Mouse (Mus musculus) granulocyte monocyte progenitor cell, adult 5-6 weeks (primary cell): ENCODE measurements around the gene Elane. TPM values are rescaled to one million over a fixed set of nuclear protein-coding genes. Genes with fewer than 3 reads are reported as not detected.

Experiments
- ATAC-seq: replicated peaks from 2 replicates; pipeline ENCODE4 v1.8.0; 2016; ENCODE audit warnings: mild to moderate bottlenecking, moderate TSS enrichment, inconsistent platforms; ENCODE audit not compliant: poor library complexity, severe bottlenecking
- total RNA-seq, 2 experiments: library from RNA; stranded (forward) in 1 of 2; stranded (reverse) in 1 of 2; fragments of 200-712, 200-1000 nt in 1 of 2; fragments of >200 nt in 1 of 2; fragmentation: Nextera tagmentation in 1 of 2; gene quantifications; 2 replicates each; pipeline ENCODE4 v1.2.3; 2014 to 2017

The Elane gene
- total RNA-seq, 2 experiments from 2014 or later: 3,772 to 5,751 TPM

DNA sequence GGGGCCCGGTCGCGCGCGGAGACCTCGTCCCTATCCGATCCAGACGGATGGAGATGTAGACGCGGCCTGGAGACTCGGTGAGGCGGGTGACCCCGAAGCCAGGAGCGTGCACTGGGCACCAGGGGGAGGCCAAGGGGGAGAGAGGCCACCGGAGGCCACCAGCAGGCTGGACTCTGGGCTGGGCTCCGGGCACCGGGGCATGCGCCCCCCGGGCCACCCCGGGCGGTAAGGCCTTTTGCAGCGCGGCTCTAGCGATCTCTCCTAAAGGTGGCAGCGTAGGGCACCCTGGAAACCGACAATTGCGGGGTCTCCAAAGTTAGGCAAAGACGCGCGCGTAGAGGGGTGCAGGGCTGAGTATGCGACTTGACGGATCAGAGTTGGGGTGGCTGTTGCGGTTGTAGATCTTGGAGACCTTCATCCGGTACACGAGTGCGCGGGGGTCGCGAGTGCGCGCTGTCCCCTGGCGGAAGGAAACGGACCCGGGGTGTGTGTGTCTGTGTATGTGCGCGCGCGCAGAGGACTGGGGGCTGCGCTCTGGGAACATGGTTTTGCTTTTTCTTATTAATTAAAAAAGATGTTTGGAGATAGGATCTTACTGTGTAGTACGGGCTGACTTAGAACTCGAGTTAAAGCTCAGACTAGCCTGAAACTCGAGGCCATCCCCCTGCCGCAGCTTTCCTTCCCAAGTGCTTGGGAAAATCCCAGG lies 41.4 kb downstream of the Elane start:
- peak; percentile 13 for ATAC-seq

DNA sequence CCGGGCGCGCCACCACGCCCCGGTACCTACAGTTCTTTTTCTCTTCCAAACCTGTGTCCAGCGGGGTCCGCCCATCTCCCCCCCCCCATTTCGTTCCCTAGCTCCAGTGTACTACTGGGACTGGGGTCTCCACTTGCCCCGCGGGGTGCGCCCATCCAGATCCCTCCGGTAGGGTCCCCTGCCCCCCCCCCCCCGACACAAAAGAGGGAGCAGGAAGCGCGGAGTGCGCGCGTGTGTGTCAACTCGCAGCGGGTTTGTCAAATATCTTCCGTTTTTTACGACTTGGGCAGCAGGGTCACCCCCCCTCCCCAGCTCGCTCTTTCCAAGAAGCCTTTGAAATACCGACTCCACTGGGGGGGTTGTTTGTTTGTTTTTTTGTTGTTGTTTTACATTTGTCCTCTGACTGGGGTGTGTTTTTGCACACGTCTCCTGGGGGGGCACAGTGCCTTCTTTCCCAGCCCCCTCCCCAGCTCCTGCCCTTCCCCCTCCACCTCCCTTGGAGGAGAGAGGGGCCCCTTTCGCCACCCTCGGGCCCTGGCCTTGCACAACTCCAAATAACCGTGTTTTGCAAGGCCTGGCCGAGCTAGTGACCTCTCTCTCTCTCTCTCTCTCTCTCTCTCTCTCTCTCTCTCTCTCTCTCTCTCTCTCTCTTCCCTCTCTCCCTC lies 42.1 kb downstream of the Elane start:
- peak; percentile 46 for ATAC-seq

DNA sequence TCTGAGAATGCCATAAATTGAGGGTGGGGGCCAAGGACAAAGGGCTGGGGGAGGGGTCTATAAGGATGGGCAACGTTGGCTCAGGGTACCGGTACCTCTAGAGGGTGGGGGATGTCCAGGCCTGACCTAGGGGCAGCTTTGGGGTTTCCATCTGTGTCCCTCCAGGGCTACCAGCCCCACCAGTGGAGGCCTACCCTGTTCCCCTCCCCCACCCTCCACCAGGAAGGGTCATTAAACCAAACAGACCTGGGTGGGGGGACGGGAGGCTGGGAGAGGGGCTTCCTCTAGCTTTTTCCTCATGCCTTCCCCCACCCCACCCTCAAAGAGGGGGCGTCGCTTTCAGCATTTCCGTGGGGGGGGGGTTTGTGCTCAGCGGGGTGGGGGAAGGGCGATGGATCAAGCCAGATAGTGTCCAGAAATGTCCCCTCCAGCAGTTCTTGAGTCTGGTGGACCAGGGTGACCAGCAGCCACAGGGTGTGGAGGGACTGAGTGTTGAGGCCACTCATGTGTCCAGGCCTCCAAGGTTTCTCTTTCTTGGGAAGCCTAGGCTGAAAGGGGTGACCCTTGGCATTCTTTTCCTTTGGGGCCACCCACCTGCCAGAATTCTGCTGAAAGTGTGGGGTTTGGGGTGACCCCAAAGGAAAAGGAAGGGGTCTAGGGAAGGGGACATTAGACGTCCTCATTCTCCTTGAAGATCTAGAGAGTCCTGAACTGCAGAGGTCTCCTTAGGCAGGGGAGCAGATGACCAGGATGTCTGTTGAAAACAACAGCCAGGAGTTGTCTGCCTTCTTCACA lies 43.1 kb downstream of the Elane start:
- ATAC-seq: no peak

DNA sequence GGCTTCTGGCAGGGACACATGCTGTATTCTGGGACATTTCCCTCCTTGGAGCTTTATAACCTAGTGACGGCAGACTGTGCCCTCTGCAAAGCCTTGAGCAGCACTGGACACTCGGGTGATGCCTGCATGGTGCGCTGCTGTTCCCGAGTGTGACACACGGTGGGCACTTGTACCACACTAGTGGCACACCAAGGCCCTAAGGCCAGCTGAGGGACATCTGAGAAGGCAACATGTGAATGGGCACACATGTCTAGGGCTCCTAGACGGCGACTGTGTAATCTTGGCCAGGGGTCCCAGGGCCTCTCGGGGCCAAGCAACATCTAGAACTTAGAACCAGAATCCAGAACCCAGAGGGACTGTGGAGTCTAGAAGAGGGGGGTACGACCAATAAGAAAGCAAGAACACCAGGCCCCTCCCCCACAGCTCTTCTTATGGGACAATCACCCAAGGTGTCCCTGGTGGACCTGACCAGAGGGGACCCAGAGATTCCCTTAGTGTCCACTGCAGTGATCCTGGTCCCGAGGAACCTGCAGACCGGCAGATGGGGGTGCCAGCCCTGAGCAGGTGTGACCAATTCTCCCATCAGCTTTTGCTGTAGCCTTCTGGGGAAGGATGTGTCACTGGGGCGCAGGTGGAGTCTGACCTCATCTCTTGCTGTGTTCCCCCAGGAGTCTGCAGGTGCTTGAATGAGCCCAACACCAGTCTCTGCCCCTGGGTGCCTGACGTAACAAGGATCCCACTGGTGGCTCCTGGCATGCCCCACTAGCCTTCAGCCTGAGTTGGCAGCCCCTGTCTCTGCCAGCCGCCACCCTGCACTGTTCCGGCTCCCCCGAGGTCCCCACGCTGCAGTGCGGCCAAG lies 44.1 kb downstream of the Elane start:
- ATAC-seq: no peak

DNA sequence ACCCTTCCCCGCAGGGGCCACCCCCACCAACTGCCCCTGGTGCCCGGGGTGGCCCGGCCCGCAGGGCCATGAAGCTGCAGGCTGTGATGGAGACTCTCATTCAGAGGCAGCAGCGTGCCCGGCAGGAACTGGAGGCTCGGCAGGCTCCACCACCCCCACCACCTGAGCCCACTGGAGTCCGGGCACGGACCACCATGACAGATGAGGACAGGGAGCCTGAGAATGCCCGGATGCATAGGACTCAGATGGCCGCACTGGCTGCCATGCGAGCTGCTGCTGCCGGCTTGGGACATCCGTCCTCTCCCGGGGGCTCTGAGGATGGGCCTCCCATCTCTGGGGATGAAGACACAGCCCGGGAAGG lies 44.8 kb downstream of the Elane start:
- ATAC-seq: no peak

DNA sequence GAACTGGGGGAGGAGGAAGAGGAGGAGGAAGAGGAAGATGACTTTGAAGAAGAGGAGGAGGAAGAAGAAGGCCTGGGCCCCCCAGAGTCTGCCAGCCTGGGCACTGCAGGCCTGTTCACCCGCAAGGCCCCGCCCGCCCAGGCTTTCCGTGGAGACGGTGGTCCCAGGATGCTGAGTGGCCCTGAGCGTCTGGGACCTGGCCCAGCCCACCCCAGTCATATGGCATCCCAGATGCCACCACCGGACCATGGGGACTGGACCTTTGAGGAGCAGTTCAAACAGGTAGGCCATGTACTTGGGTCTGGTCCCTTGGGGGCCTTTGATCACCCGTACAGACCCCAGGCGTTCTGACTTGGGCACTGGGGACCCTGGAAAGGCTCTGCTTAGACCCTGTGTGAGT lies 45.8 kb downstream of the Elane start:
- no peak for ATAC-seq

DNA sequence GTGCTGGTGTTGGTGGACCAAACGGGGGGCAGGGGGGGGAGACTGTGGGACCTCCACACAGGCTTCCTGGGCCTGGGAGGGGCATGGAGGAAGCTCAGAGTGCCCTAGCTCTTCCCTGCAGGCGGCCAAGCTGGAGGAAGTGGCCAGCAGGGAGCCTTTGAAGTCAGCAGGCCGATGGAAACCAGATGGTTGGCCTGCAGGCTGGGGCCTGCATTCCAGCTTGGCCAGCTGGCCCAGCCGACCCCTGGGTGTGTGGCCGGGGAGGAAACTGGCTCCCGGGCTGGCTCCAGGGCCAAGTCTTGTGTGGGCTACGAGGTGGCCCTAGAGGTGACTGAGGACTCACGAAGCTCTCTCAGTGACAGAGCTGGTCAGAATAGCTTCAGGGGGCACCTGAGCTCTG lies 46.7 kb downstream of the Elane start:
- ATAC-seq: no peak

DNA sequence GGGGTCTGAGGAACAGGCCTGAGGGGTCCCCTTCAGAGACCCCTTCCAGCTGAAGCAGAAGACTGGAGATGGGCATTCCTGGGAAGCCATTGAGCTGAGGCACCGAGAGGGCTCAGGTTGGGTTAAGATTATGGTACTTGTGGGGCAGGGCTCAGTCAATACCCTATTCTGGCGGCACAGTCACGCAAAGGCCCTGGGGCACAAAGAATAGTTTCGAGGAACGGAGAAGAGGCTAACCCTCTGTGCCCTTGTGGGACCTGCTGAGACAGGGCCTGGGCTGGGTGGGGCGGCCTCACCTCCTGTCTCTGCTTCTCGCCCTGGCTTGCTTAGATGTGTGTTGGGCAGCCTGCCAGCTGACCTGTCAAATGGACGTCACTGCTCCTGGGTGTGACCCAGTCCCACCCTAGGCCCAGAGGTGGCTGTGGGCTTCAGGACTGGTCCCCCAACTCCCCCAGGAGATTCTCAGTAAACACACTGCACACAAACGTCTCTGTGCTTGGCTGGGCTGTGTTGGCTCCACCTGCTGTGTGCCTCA lies 47.2 kb downstream of the Elane start:
- ATAC-seq: no peak

DNA sequence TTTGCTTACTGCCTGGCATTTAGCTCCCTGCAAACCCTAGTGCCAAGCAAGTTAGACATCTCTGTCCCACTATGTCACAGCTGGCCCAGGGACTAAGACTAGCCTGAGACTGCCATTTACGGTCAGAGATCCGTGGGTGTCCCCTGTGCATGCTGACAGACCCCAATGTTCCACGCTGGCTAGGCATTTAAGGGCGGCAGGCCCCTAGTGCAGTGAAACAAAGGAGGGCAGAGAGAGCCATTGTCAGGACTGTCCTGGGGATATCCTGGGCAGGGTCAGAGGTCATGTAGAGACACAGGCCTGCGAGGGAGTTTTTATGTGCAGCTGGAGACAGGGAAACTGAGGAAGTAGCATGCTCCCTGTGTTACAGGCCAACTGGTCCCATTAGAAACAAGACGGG lies 47.8 kb downstream of the Elane start:
- ATAC-seq: no peak

DNA sequence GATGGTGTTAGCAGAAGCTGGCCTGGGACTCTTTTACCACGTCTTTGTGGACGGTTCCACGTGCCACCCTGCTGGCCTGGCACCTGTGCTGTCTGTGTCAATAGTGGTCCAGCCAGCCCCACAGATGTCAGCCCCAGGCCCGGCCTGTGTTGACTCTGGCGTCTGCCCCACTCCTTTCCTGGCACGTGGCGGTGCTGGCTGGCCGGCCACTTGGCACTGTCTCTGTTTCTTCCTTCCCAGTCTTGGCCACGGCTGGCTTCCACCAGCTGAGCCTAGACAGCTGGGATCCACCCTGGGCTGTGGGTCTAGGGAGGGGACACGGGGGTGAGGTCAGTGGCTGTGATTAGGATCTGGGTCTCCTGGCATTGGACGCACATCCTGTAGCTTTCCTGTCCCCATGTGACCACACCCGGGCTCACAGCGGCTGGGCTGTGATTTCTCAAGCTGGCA lies 48.2 kb downstream of the Elane start:
- ATAC-seq: peak; percentile 16; the same call in 1 of the 2 replicates

DNA sequence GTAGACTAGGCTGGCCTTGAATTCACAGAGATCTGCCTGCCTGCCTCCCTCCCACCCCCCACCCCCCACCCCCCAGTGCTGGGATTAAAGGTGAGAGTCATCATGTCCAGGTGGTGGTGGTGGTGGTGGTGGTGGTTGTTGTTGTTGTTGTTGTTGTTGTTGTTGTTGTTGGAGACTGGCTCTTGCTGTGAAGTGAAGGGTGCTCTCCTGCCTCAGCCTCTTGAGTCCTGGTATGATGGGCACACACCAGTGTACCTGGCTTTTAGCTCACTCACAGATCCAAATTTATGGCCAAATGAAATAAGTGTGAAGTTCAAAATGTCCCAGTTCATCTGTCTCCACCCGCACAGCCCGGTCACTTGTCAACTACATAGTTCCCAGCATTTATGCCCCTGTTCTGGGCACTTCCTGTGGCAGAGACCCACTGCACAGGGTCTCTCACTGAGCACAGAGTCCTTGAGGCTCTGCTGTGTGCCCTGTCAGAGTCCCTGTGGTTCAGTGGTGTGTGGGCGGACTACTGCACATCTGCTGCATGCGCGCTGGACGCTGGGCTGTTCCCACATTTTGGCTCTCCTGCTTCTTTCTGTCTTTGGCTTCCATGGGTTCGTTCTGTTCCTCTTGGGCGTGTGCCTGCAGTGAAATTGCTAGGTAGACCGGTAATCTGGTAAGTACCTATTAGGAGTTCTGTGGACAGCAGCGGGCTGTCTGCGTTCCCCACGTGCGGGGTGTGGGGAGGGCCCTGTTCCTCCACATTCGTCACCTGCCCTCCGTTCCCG lies 48.9 kb downstream of the Elane start:
- ATAC-seq: no peak

DNA sequence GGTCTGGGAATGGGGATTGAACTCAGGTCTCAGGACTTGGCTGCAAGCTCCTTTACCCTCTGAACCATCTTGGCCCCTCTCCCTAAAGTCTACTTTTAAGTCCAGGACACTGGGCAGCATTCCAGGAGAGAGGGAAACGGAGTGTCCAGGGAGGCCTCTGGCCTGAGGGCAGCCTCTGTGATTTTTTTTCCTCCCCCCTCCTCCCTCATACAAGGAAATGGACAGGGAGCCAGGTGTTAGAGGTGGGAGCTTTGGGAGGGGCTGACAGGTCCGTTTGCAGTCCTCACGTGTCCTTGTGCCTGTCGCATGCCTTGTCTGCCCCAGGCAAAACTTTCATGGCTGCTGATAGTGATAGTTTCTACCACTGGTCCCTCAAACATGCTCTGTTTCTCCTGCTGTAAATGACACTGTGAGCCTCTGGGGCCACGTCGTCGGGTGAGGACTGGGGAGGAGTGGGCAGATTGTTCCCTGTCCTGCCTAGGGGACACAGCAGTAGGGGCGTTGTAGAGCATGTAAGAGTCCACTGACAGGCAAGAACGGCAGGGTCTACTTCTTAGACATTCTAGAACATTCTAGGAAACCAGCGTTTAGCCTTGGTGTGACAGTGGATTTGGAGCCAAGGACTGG lies 50.4 kb downstream of the Elane start:
- ATAC-seq: no peak

DNA sequence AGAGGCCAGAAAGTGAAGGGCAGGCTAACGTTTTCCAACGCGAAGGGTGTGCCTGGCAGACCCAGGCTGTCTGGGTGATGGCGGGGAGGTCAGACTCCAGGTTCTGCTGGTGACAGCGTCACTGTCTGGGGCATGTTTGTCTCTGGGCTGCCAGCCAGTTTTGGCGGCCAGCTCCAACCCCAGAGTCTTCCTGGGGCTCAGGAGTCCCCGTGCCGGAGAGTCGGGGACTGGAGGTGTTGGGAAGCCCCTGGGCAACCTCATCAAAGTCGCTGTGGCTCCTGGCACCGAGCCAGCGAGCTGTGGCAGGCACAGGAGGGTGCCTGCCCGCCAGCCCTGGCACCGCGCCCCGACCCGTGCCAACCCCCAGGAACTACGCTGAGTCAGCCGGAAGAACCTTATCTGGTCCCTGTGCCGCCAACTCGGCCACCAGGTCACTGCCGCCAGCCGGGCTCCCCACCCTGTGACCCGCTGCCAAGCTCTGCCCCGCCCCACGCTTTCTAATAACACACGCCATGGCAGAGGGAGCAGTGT lies 50.9 kb downstream of the Elane start:
- peak; percentile 68 for ATAC-seq

Other genes starting within 250 kb of the Elane start
Only the 30 nearest of the 34 such genes appear.
- 7.4 and 9.7 TPM in 2 replicates for gene Tpgs1, start 216.9 kb upstream of the Elane start, total RNA-seq (2014; fragmentation: Nextera tagmentation)
- 8.1 and 14.6 TPM in 2 replicates for gene Tpgs1, start 216.9 kb upstream of the Elane start, total RNA-seq (2017)
- gene Cdc34, start 204.1 kb upstream of the Elane start, total RNA-seq (2014; fragmentation: Nextera tagmentation): 110 and 115 TPM in 2 replicates
- 98.7 and 142 TPM in 2 replicates for gene Cdc34, start 204.1 kb upstream of the Elane start, total RNA-seq (2017)
- 2.2 TPM in 1 of 2 replicates, not detected in the other for gene Gzmm, start 197.2 kb upstream of the Elane start, total RNA-seq (2014; fragmentation: Nextera tagmentation)
- 0.34 TPM in 1 of 2 replicates, not detected in the other for gene Gzmm, start 197.2 kb upstream of the Elane start, total RNA-seq (2017)
- gene Bsg, start 181.8 kb upstream of the Elane start, total RNA-seq (2014; fragmentation: Nextera tagmentation): 253 and 319 TPM in 2 replicates
- gene Bsg, start 181.8 kb upstream of the Elane start, total RNA-seq (2017): 278 and 345 TPM in 2 replicates
- gene Hcn2, start 169.6 kb upstream of the Elane start, total RNA-seq (2014; fragmentation: Nextera tagmentation): 0.28 TPM in 1 of 2 replicates, not detected in the other
- 0.39 TPM in 1 of 2 replicates, not detected in the other for gene Hcn2, start 169.6 kb upstream of the Elane start, total RNA-seq (2017)
- gene Polrmt, start 139.7 kb upstream of the Elane start, total RNA-seq (2014; fragmentation: Nextera tagmentation): 28.6 and 56.2 TPM in 2 replicates
- 12.7 and 14.0 TPM in 2 replicates for gene Polrmt, start 139.7 kb upstream of the Elane start, total RNA-seq (2017)
- not detected in 2 replicates for gene Fgf22, start 131.2 kb upstream of the Elane start, total RNA-seq (2014; fragmentation: Nextera tagmentation)
- gene Fgf22, start 131.2 kb upstream of the Elane start, total RNA-seq (2017): not detected in 2 replicates
- 32.1 and 64.5 TPM in 2 replicates for gene Rnf126, start 119.3 kb upstream of the Elane start, total RNA-seq (2014; fragmentation: Nextera tagmentation)
- gene Rnf126, start 119.3 kb upstream of the Elane start, total RNA-seq (2017): 17.3 and 28.2 TPM in 2 replicates
- 4.6 TPM in 1 of 2 replicates, not detected in the other for gene Fstl3, start 109.0 kb upstream of the Elane start, total RNA-seq (2014; fragmentation: Nextera tagmentation)
- gene Fstl3, start 109.0 kb upstream of the Elane start, total RNA-seq (2017): 0.62 and 1.4 TPM in 2 replicates
- gene Prss57, start 95.3 kb upstream of the Elane start, total RNA-seq (2014; fragmentation: Nextera tagmentation): 172 and 215 TPM in 2 replicates
- gene Prss57, start 95.3 kb upstream of the Elane start, total RNA-seq (2017): 77.4 and 86.7 TPM in 2 replicates
- gene Palm, start 92.7 kb upstream of the Elane start, total RNA-seq (2014; fragmentation: Nextera tagmentation): 80.1 and 110 TPM in 2 replicates
- 35.6 and 48.6 TPM in 2 replicates for gene Palm, start 92.7 kb upstream of the Elane start, total RNA-seq (2017)
- gene Misp, start 65.3 kb upstream of the Elane start, total RNA-seq (2014; fragmentation: Nextera tagmentation): 0.34 TPM in 1 of 2 replicates, not detected in the other
- 0.82 TPM in 1 of 2 replicates, not detected in the other for gene Misp, start 65.3 kb upstream of the Elane start, total RNA-seq (2017)
- 497 and 526 TPM in 2 replicates for gene Ptbp1, start 31.8 kb upstream of the Elane start, total RNA-seq (2014; fragmentation: Nextera tagmentation)
- 211 and 216 TPM in 2 replicates for gene Ptbp1, start 31.8 kb upstream of the Elane start, total RNA-seq (2017)
- 2,258 and 3,780 TPM in 2 replicates for gene Prtn3, start 11.8 kb upstream of the Elane start, total RNA-seq (2014; fragmentation: Nextera tagmentation)
- 1,097 and 1,536 TPM in 2 replicates for gene Prtn3, start 11.8 kb upstream of the Elane start, total RNA-seq (2017)
- gene Plppr3, start 11.6 kb upstream of the Elane start, total RNA-seq (2014; fragmentation: Nextera tagmentation): 72.1 and 111 TPM in 2 replicates
- 91.6 and 112 TPM in 2 replicates for gene Plppr3, start 11.6 kb upstream of the Elane start, total RNA-seq (2017)
- gene Cfd, start 4.6 kb downstream of the Elane start, total RNA-seq (2014; fragmentation: Nextera tagmentation): 1.6 and 4.5 TPM in 2 replicates
- gene Cfd, start 4.6 kb downstream of the Elane start, total RNA-seq (2017): not detected in 2 replicates
- 14.1 and 20.3 TPM in 2 replicates for gene Med16, start 22.7 kb downstream of the Elane start, total RNA-seq (2014; fragmentation: Nextera tagmentation)
- 17.0 and 18.7 TPM in 2 replicates for gene Med16, start 22.7 kb downstream of the Elane start, total RNA-seq (2017)
- not detected in 2 replicates for gene Gm26602, start 24.6 kb downstream of the Elane start, total RNA-seq (2014; fragmentation: Nextera tagmentation)
- 0.98 TPM in 1 of 2 replicates, not detected in the other for gene Gm26602, start 24.6 kb downstream of the Elane start, total RNA-seq (2017)
- gene Kiss1r, start 30.7 kb downstream of the Elane start, total RNA-seq (2014; fragmentation: Nextera tagmentation): not detected in 2 replicates
- gene Kiss1r, start 30.7 kb downstream of the Elane start, total RNA-seq (2017): 0.26 TPM in 1 of 2 replicates, not detected in the other
- 62.9 and 64.6 TPM in 2 replicates for gene R3hdm4, start 35.0 kb downstream of the Elane start, total RNA-seq (2014; fragmentation: Nextera tagmentation)
- gene R3hdm4, start 35.0 kb downstream of the Elane start, total RNA-seq (2017): 39.1 and 40.4 TPM in 2 replicates
- 21.2 and 22.5 TPM in 2 replicates for gene Arid3a, start 40.8 kb downstream of the Elane start, total RNA-seq (2014; fragmentation: Nextera tagmentation)
- gene Arid3a, start 40.8 kb downstream of the Elane start, total RNA-seq (2017): 32.4 and 36.7 TPM in 2 replicates
- gene Wdr18, start 73.9 kb downstream of the Elane start, total RNA-seq (2014; fragmentation: Nextera tagmentation): 48.4 and 49.8 TPM in 2 replicates
- gene Wdr18, start 73.9 kb downstream of the Elane start, total RNA-seq (2017): 24.6 and 28.2 TPM in 2 replicates
- not detected in 2 replicates for gene Grin3b, start 84.5 kb downstream of the Elane start, total RNA-seq (2014; fragmentation: Nextera tagmentation)
- not detected in 2 replicates for gene Grin3b, start 84.5 kb downstream of the Elane start, total RNA-seq (2017)
- 38.2 and 63.0 TPM in 2 replicates for gene Tmem259, start 98.1 kb downstream of the Elane start, total RNA-seq (2014; fragmentation: Nextera tagmentation)
- 43.2 and 54.7 TPM in 2 replicates for gene Tmem259, start 98.1 kb downstream of the Elane start, total RNA-seq (2017)
- gene Cnn2, start 102.3 kb downstream of the Elane start, total RNA-seq (2014; fragmentation: Nextera tagmentation): 50.6 and 57.5 TPM in 2 replicates
- gene Cnn2, start 102.3 kb downstream of the Elane start, total RNA-seq (2017): 72.7 and 89.8 TPM in 2 replicates
- gene Abca7, start 110.2 kb downstream of the Elane start, total RNA-seq (2014; fragmentation: Nextera tagmentation): 23.0 and 28.8 TPM in 2 replicates
- gene Abca7, start 110.2 kb downstream of the Elane start, total RNA-seq (2017): 14.7 and 16.0 TPM in 2 replicates
- gene Arhgap45, start 130.4 kb downstream of the Elane start, total RNA-seq (2014; fragmentation: Nextera tagmentation): 109 and 133 TPM in 2 replicates
- 110 and 120 TPM in 2 replicates for gene Arhgap45, start 130.4 kb downstream of the Elane start, total RNA-seq (2017)
- gene Polr2e, start 153.5 kb downstream of the Elane start, total RNA-seq (2014; fragmentation: Nextera tagmentation): 96.6 and 105 TPM in 2 replicates
- 79.7 and 86.7 TPM in 2 replicates for gene Polr2e, start 153.5 kb downstream of the Elane start, total RNA-seq (2017)
- gene Gpx4, start 160.9 kb downstream of the Elane start, total RNA-seq (2014; fragmentation: Nextera tagmentation): 278 and 280 TPM in 2 replicates
- 397 and 420 TPM in 2 replicates for gene Gpx4, start 160.9 kb downstream of the Elane start, total RNA-seq (2017)
- gene Sbno2, start 219.3 kb downstream of the Elane start, total RNA-seq (2014; fragmentation: Nextera tagmentation): 42.4 and 43.6 TPM in 2 replicates
- gene Sbno2, start 219.3 kb downstream of the Elane start, total RNA-seq (2017): 18.0 and 24.5 TPM in 2 replicates